Mouse (Mus musculus): ENCODE data around the gene Pcare. TPM values are rescaled to one million over a fixed set of nuclear protein-coding genes. Genes with fewer than 3 reads are reported as not detected.
"Not testable (repeated sequence)": the region's sequence is repeated elsewhere in the genome, so short reads cannot be mapped to it uniquely, and the experiment has no call there.

Gene Pcare
- not detected for total RNA-seq (2021)
- long read RNA-seq, experiment 1 = 0 reads
- long read RNA-seq, experiment 2 = 0 reads

DNA sequence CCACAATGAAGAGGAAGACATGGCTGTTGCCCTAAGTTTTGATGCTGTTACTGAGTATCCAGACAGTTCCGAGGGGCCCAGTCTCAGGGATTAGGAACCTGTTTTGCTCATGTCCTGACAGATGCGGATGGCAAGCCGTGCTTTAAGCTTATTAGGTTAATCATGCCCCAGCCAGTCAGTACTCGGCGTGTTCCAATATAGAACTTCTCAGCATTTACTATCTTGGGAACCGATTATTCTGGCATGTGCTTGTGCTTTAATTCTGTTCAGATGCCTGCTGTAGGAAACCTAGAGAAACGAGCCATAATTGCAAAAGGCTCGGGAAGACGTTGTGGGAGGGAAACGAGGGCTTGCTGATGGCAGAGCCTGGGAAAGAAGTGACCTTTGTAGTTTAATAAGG is at the start of gene Pcare:
Gene Pcare (minus strand): TSS at position 64 of the 400 bp plus-strand sequence.
- no peak for DNase-seq (ENCODE audit: low spot score in 2 of 2)

DNA sequence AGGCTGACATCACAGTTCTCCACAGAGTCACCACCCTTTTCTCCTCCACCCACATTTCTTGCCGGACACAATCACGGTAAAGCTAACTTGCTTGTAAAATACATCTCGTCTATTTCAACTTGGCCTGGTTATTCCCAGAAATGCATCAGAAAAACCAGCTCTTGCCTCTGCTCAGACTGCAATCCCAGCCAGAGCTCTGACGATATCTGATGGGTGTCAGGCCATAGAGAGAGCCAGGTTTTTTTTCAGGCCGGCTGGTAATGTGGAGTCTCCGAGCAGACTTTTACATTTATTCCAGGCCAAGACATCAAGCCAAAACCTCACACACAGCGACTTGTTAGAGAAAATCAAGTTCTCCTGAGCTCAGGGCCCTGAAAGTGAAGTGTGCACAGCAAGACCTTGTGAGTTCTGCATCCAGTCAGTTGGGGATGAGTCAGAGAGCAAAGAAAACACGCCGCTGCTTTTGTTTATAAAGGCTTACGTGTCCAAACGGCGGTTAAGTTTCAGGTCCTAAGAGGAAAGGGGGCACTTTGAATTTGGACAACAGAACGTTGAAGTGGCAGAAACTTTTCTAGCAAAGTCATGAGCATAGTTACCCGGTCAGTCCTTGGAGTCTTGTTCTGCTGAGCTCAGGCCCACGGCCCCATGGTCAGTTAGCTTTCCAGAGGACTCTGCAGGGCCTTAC is 43.0 kb upstream of the Pcare start:
- DNase-seq (ENCODE audit: low spot score in 2 of 2) = no peak

DNA sequence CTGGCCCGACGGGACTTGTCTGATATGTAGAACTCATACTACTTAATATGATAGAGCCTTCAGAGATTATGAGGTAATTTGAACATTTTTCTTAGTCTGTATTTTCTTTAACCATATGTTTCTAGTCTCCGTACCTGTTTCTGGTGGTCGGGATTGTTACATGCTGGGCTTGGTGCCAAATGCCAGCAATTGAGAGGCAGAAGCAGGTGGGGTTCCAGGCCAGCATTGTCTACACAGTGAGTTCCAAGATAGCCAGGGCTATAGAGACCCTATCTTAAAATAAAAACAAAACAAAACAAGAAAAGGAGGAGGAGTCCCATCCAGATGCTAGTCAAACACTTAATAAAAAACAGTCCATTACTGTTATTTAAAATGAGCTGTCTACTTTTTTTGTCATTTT is 38.9 kb upstream of the Pcare start:
- DNase-seq (ENCODE audit: low spot score in 2 of 2) = no peak

DNA sequence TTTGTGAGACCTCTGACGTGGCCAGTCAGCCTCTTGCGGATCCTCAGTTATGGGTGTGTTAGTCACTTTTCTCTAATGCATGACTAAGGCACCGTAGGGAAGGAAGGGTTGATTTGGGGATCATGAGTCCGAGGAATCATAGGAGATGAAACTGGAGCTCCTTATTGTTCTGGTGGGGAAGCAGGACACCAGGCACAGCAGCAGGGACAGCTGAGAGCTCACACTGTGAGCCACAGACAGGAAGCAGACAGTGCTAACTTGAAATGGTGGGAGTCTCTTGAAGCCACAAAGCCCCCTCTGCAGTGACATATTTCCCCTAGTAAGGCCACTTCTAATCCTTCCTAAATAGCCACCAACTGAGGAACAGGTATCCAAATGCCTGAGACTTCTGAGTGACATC is 38.4 kb upstream of the Pcare start:
- DNase-seq (ENCODE audit: low spot score in 2 of 2) = no peak

GRCm38 (mm10) chr17:71786456-71786855 is 33.8 kb upstream of the Pcare start:
- no peak for DNase-seq (ENCODE audit: low spot score in 2 of 2)

- DNase-seq (ENCODE audit: low spot score in 2 of 2) = no peak
Observed at GRCm38 (mm10) chr17:71783366-71783735, 30.7 kb upstream of the Pcare start.

- peak in 1 of 2 experiments; percentile 8 for DNase-seq (ENCODE audit: low spot score in 2 of 2)
Observed at GRCm38 (mm10) chr17:71782699-71783365, 30.1 kb upstream of the Pcare start.

DNA sequence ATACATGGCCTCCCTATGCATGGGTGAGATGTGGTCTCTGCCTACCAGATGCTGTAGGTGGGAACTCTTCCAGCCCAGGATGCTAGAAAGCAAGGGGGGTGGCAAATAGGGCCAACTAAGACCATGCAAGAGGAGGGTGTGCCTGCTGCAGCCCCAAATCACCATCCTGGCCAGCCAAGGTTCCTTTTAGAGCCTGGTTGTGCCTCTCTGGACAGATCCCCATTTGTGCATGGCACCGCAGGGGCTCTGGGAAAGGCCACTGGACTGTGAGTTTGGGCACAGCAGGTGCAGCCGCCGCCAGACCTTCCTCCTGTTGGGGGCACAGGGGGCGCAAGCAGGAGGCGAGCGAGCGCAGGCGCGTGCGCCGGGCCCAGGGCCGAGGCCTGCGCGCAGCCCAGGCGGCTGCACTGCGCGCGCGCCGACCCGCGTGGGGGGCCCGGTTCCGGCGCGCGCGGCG is 29.6 kb upstream of the Pcare start:
- DNase-seq (ENCODE audit: low spot score in 2 of 2) = no peak

- no peak for DNase-seq (ENCODE audit: low spot score in 2 of 2)
Observed at GRCm38 (mm10) chr17:71780945-71781344, 28.3 kb upstream of the Pcare start.

GRCm38 (mm10) chr17:71780490-71780889 is 27.8 kb upstream of the Pcare start:
- DNase-seq (ENCODE audit: low spot score in 2 of 2) = no peak

- no peak for DNase-seq (ENCODE audit: low spot score in 2 of 2)
Observed at GRCm38 (mm10) chr17:71778696-71779095, 26.0 kb upstream of the Pcare start.

GRCm38 (mm10) chr17:71775279-71775678 is 22.6 kb upstream of the Pcare start:
- DNase-seq (ENCODE audit: low spot score in 2 of 2) = no peak

DNA sequence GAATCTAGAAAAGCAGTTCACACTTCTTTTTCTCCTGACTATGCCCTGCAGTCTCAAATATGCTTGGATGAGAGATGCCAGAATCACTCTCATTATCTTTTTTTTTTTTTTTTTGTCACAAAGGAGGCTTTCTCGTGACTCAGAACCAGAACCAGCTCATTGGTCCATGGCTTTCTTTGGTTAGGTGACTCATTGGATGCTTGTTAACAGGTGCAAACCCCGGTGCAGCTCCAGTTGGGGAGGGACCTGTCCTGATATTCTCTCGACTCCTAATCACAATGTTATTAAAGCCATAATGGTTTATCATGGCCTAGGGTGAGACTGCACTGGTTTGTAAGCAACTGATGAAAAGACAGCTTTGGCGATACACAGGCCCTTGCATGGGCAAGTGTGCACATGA is 21.5 kb upstream of the Pcare start:
- DNase-seq (ENCODE audit: low spot score in 2 of 2) = no peak

GRCm38 (mm10) chr17:71770696-71771095 is 18.0 kb upstream of the Pcare start:
- no peak for DNase-seq (ENCODE audit: low spot score in 2 of 2)

DNA sequence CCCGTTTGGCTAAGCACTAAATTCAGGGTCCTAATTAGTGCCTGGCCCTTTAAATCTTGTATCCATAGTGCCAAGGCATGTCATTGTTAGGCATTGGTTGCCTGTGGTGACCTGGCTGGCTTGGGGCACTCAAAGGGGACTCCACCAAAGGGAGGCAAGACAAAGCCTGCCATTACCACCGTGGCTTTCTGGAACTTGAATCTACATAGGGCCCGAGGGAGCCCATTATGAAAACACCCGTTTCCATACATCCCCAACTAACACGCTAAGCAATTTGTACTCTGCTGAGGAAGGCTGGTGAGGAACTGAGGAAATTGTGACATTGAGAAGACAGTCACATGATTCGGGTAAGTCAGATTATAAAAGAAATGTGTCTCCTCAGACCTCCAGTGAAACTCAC is 16.9 kb upstream of the Pcare start:
- no peak for DNase-seq (ENCODE audit: low spot score in 2 of 2)

GRCm38 (mm10) chr17:71768173-71768572 is 15.5 kb upstream of the Pcare start, which contains the start of gene Clip4:
Clip4 (plus strand) TSS chr17:71768473.
- not testable (repeated sequence) for DNase-seq (ENCODE audit: low spot score in 2 of 2)

DNA sequence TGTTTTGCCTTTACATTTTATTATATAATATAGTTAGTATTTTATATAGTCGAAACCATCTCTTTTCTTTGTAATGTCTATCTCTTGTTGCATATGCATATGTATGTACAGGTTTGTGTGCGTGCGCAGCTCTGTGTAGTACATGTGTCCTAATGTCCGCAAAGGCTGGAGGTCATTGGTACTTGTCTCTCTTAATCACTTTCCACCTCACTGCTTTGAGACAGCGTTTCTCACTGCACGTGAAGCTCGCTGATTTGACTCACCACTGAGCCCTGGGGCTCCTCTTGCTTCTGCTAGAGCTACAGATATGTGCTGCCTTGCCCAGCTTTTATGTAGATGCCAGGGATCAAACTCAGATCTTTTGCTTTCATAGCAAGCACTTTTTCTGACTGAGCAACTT is 7.8 kb upstream of the Pcare start:
- no peak for DNase-seq (ENCODE audit: low spot score in 2 of 2)

- no peak for DNase-seq (ENCODE audit: low spot score in 2 of 2)
Observed at GRCm38 (mm10) chr17:71749616-71750168, 3.0 kb downstream of the Pcare start.

DNA sequence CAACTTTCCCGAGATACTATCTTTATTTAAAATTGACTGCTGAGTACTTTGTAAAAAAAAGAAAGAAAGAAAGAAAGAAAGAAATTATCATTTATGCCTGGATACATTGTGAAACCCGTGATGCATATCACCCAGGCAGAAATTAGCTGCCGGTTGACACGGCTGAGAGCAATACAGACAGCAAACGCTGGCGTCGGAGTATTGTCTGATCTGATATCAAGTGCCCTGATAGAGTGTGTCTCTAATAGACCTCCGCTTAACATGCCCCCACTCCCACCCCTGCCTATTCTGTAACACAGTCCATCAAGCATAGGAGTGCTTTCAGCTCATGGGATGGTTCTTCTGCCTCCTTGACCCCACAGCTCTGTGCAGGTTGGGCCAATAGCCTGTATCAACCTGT is 5.1 kb downstream of the Pcare start:
- no peak for DNase-seq (ENCODE audit: low spot score in 2 of 2)

DNA sequence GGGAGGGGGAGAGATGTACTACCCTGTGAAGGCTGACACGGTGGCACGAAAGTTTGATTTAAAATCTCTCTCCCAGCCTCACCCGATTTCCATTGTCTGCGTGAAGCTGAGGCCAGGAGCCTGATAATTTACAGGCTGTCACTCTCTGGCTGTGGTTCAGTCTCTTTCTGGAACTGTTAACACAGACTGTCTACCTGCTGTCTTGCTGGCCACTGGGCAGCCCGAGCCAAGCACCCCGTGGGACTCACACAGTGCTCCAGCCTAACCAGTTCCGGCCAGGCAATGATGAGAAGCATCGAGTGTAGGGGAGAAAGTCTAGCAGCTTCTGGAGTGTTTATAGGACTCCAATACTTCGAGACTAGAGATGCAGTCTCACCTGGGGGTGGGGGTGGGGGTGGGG is 6.6 kb downstream of the Pcare start:
- DNase-seq (ENCODE audit: low spot score in 2 of 2) = no peak

DNA sequence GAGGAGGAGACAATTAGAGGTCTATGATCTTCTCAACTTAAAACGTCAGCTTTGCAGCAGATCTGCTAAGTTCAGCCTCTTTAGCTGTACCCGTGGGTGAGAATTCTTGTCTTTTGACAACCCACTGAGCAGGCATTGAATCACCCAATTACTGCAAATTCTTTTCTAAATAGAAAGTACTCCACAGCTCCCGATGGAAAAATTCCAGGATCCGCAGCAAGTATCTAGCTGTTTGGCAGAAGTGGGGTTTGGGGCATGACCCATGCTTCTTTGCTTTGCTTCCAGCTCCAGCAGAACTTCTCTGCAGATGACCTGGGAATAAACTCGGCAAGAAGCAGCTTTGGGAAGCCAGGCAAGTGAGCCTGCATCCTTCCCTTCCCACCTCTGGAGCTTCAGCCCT is 9.8 kb downstream of the Pcare start:
- DNase-seq (ENCODE audit: low spot score in 2 of 2) = no peak

- DNase-seq (ENCODE audit: low spot score in 2 of 2) = no peak
Observed at GRCm38 (mm10) chr17:71742156-71742555, 10.5 kb downstream of the Pcare start.

Data from adrenal gland, adult 18-20 months (tissue).